Comparison of ENCODE assay signal across 24 mouse cellular contexts in genomic region chr10:68087722-68088121, GRCm38 (mm10).
DNase-seq lines count a peak whose midpoint lies in the region; ATAC-seq and TF ChIP-seq lines count a peak whose summit lies in the region.
"Had no signal": no experiment of that assay in that cellular context is flagged by ENCODE, and none has a peak within 500 bp of the region (broad histone marks: within the 10 kb centered on the region; RNA-seq: fewer than 3 reads in every experiment).

No protein-coding gene starts in this region.

- 85% methylated on average over 3 of the region's 3 CpGs for WGBS in liver, adult 2 months
- WGBS in liver, embryonic 11.5 days: 71% methylated on average over 3 of the region's 3 CpGs
- 78% methylated on average over 3 of the region's 3 CpGs for WGBS in midbrain, postnatal 0 days
- 78% methylated on average over 3 of the region's 3 CpGs for WGBS in midbrain, embryonic 10.5 days

- peak; percentile 6; the same call in 1 of the 2 replicates for TF ChIP-seq CTCF in gastrocnemius, adult 2 months (IDR thresholded peaks at IDR 0.05)
- peak; percentile 45 for TF ChIP-seq CTCF in liver, adult 2 months (IDR thresholded peaks at IDR 0.05; ENCODE audit: low read depth, low read length)
- TF ChIP-seq CTCF in midbrain, postnatal 0 days (IDR thresholded peaks at IDR 0.05): 0 out of 2 replicates have a peak, but pooled peaks have one; percentile 3

- no peak for ATAC-seq in liver, embryonic 11.5 days (replicated peaks; ENCODE audit: low FRiP score)
- ATAC-seq in midbrain, postnatal 0 days (ENCODE audit: low FRiP score): no peak
- ATAC-seq: forebrain, embryonic 16.5 days had no signal

- no peak overlapping the region for H3K27ac ChIP-seq in gastrocnemius, adult 2 months
- no peak overlapping the region for H3K27ac ChIP-seq in liver, adult 2 months (replicated peaks; ENCODE audit: insufficient read depth, low read depth, low read length)
- H3K27ac ChIP-seq in liver, embryonic 11.5 days (ENCODE audit: low read depth, low read length): no peak overlapping the region
- no peak overlapping the region for H3K27ac ChIP-seq in midbrain, postnatal 0 days (ENCODE audit: low read depth, low read length)
- H3K27ac ChIP-seq in midbrain, embryonic 10.5 days (replicated peaks): no peak overlapping the region
- H3K27ac ChIP-seq: forebrain, embryonic 10.5 days; hindbrain, embryonic 15.5 days; lung, embryonic 15.5 days; macrophage had no signal

- H3K9ac ChIP-seq in liver, adult 2 months (ENCODE audit: low read depth, low read length): no peak overlapping the region
- H3K9ac ChIP-seq in liver, embryonic 11.5 days (ENCODE audit: low read depth, low read length): no peak overlapping the region
- H3K9ac ChIP-seq in midbrain, postnatal 0 days (replicated peaks; ENCODE audit: low read length, poor library complexity, severe bottlenecking): no peak overlapping the region
- H3K9ac ChIP-seq: embryonic facial prominence, embryonic 15.5 days; heart, embryonic 15.5 days; hindbrain, embryonic 15.5 days; lung, embryonic 15.5 days had no signal

- no peaks in the 10 kb centered on the region for H3K79me2 ChIP-seq in liver, adult 2 months (ENCODE audit: control insufficient read depth, insufficient read depth, low read length)

- peaks cover 18% of the 10 kb centered on the region for H3K4me1 ChIP-seq in liver, adult 2 months (ENCODE audit: control insufficient read depth, insufficient read depth, low read length)
- no peaks in the 10 kb centered on the region; the same call in 1 of the 2 replicates for H3K4me1 ChIP-seq in liver, embryonic 11.5 days (replicated peaks; ENCODE audit: control insufficient read depth, insufficient read depth, low read length)
- no peaks in the 10 kb centered on the region for H3K4me1 ChIP-seq in midbrain, postnatal 0 days (ENCODE audit: insufficient read depth, low read length)
- H3K4me1 ChIP-seq in midbrain, embryonic 10.5 days: no peaks in the 10 kb centered on the region
- H3K4me1 ChIP-seq: forebrain, embryonic 10.5 days; hindbrain, embryonic 15.5 days had no signal

- DNase-seq in gastrocnemius, adult 2 months: no peak
- no peak for DNase-seq in gastrocnemius, postnatal 25 days
- no peak for DNase-seq in liver, adult 2 months (ENCODE audit: extremely low read depth, low read depth, low spot score)
- DNase-seq in liver, embryonic 11.5 days (ENCODE audit: low spot score): no peak
- no peak for DNase-seq in midbrain, postnatal 0 days (ENCODE audit: low spot score)
- DNase-seq in midbrain, embryonic 10.5 days (ENCODE audit: low spot score): no peak
- no peak for DNase-seq in c-Kit-positive CD71-positive TER-119-positive erythroid progenitor cells, embryonic 14.5 days (ENCODE audit: low spot score)
- DNase-seq in adrenal gland, adult (ENCODE audit: inconsistent age in 2 of 2, low spot score in 1 of 2): no peak
- DNase-seq: adrenal gland, postnatal 36 days; cerebellum, adult 11 months; cerebellum, adult 9-11 months; gastrocnemius, postnatal 14 days; heart, postnatal 36 days; kidney, adult 9 months; kidney, postnatal 36 days; layer of hippocampus, adult 9-11 months; thymus, postnatal 14 days had no signal

- H3K4me3 ChIP-seq in gastrocnemius, adult 2 months: no peak overlapping the region
- H3K4me3 ChIP-seq in liver, adult 2 months (ENCODE audit: insufficient read depth, low read depth, low read length): no peak overlapping the region
- no peak overlapping the region for H3K4me3 ChIP-seq in liver, embryonic 11.5 days (ENCODE audit: low read depth, low read length)
- H3K4me3 ChIP-seq in midbrain, postnatal 0 days (ENCODE audit: low read depth, low read length): no peak overlapping the region
- H3K4me3 ChIP-seq in midbrain, embryonic 10.5 days: no peak overlapping the region
- H3K4me3 ChIP-seq: embryonic facial prominence, embryonic 15.5 days; forebrain, embryonic 10.5 days; heart, embryonic 15.5 days; hindbrain, embryonic 15.5 days; lung, embryonic 15.5 days had no signal

- H3K27me3 ChIP-seq in liver, adult 2 months (ENCODE audit: control insufficient read depth, insufficient read depth, low read length): no peaks in the 10 kb centered on the region
- H3K27me3 ChIP-seq in liver, embryonic 11.5 days (replicated peaks; ENCODE audit: control insufficient read depth, insufficient read depth, low read length): no peaks in the 10 kb centered on the region
- no peaks in the 10 kb centered on the region for H3K27me3 ChIP-seq in midbrain, postnatal 0 days (ENCODE audit: insufficient read depth, low read length)
- H3K27me3 ChIP-seq in midbrain, embryonic 10.5 days (ENCODE audit: low read depth, poor library complexity, severe bottlenecking): no peaks in the 10 kb centered on the region
- H3K27me3 ChIP-seq: embryonic facial prominence, embryonic 15.5 days; heart, embryonic 15.5 days; hindbrain, embryonic 15.5 days; lung, embryonic 15.5 days had no signal

- H3K4me2 ChIP-seq in liver, embryonic 11.5 days: no peak overlapping the region
- H3K4me2 ChIP-seq in midbrain, postnatal 0 days (ENCODE audit: low read depth, low read length, poor library complexity, severe bottlenecking): no peak overlapping the region
- H3K4me2 ChIP-seq: embryonic facial prominence, embryonic 15.5 days; heart, embryonic 15.5 days; hindbrain, embryonic 15.5 days; lung, embryonic 15.5 days had no signal

- intact Hi-C loops in gastrocnemius, adult 2 months (cut with DNase I): no loop called here

- no peaks in the 10 kb centered on the region for H3K9me3 ChIP-seq in liver, embryonic 11.5 days (ENCODE audit: control insufficient read depth, low read length)
- H3K9me3 ChIP-seq in midbrain, postnatal 0 days (ENCODE audit: low read length): no peaks in the 10 kb centered on the region
- H3K9me3 ChIP-seq in midbrain, embryonic 10.5 days (replicated peaks): no peaks in the 10 kb centered on the region
- H3K9me3 ChIP-seq: embryonic facial prominence, embryonic 15.5 days; forebrain, embryonic 10.5 days; heart, embryonic 15.5 days; hindbrain, embryonic 15.5 days; lung, embryonic 15.5 days had no signal

- no peak for TF ChIP-seq POLR2A in liver, adult 2 months (IDR thresholded peaks at IDR 0.05; ENCODE audit: extremely low read depth, insufficient read depth, low read length)

- H3K36me3 ChIP-seq in liver, adult 2 months (ENCODE audit: control insufficient read depth, insufficient read depth, low read length): no peaks in the 10 kb centered on the region
- H3K36me3 ChIP-seq in liver, embryonic 11.5 days (ENCODE audit: control insufficient read depth, insufficient read depth, low read length): no peaks in the 10 kb centered on the region
- no peaks in the 10 kb centered on the region for H3K36me3 ChIP-seq in midbrain, postnatal 0 days (ENCODE audit: insufficient read depth, low read length)
- H3K36me3 ChIP-seq in midbrain, embryonic 10.5 days: no peaks in the 10 kb centered on the region
- H3K36me3 ChIP-seq: forebrain, embryonic 10.5 days; heart, embryonic 15.5 days; hindbrain, embryonic 15.5 days; lung, embryonic 15.5 days had no signal
